Mouse (Mus musculus): ENCODE measurements at regions not wholly inside any gene's neighbourhood (a gene's known extent, or its start where the extent isn't known, plus 50 kb on each side); places are given as distances from the start of the nearest gene placed in this dataset.
"Not testable (repeated sequence)": the region's sequence is repeated elsewhere in the genome, so short reads cannot be mapped to it uniquely, and the experiment has no call there.

DNA sequence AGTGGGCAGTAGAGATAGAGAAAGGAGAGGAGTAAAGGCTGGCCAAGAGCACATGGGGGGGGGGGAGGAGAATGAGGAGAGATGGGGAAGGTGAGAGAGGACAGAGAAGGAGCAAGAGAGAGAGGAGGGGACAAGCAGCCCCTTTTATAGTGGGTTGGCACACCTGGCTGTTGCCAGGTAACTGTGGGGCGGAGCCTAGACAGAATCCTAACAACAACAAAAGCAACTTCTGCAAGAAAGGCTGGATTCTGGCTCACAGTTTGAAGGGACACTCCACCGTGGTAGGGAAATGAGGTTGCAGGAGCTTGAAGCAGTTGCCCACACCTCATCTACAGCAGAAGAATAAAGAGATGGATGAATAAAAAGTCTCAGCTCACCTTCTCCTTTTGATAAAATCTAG, 115.1 kb upstream of the Rhobtb1 start:
- no peak for DNase-seq (ENCODE audit: low spot score in 2 of 2)

GRCm38 (mm10) chr10:69044171-69044651, 107.0 kb upstream of the Rhobtb1 start:
- no peak for DNase-seq (ENCODE audit: low spot score in 2 of 2)

- DNase-seq (ENCODE audit: low spot score in 2 of 2), result no peak
These were observed 106.0 kb upstream of the Rhobtb1 start for GRCm38 (mm10) chr10:69045275-69045674.

DNA sequence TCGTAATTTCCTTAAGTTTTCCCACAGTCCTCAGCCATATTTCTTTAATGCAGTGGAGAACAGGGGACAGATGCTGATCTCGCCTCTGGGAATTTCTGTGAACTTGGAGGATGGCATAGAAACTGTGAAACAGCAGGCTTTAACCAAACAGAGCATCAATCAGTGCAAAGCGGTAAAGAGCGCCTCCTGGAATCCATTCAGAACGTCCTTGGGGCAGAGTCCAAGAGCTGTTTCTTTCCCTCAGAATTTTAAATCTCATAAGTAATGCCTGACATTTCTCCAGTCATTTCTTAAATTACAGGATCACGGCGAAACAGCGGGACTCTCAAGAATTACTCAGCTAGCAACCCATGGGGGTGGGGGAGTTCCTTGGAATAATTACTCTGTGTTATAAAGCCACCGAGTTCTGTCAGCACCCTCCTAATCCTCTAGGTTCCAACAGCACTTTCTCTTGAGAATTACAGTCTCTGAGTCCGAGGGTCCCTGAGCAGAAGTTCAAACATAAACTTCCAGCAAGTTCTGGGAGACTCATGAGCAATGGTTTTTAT, 105.2 kb upstream of the Rhobtb1 start:
- DNase-seq (ENCODE audit: low spot score in 2 of 2), result no peak

GRCm38 (mm10) chr10:69078008-69078407, 73.2 kb upstream of the Rhobtb1 start:
- DNase-seq (ENCODE audit: low spot score in 2 of 2), result no peak

- no peak for DNase-seq (ENCODE audit: low spot score in 2 of 2)
These were observed 65.0 kb upstream of the Rhobtb1 start for GRCm38 (mm10) chr10:69086184-69086583.

DNA sequence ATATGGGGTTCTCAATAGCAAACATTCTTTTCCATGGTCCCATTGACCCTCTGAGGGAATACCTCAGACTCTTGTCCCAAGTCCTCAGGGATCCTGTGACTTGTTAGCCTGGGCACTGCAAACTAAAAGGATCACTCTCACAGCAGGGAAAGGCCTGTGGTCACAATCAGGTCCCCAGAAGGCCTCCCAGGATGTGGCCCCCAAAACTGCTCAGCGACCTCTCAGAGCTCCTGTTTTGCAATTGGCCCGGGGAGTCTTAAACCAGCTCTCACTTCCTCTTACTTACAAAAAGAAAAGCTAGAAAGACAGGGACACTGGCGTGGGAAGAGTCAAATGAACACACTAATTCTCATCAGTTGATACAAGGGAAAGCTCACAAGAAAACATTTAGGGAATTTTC, 59.4 kb upstream of the Rhobtb1 start:
- DNase-seq (ENCODE audit: low spot score in 2 of 2), result no peak

GRCm38 (mm10) chr10:69100021-69100420, 51.2 kb upstream of the Rhobtb1 start:
- DNase-seq (ENCODE audit: low spot score in 2 of 2), result no peak

GRCm38 (mm10) chr10:69100742-69101141, 50.5 kb upstream of the Rhobtb1 start:
- not testable (repeated sequence) for DNase-seq (ENCODE audit: low spot score in 2 of 2)

Data from thymus, postnatal 10 days (tissue).